Mouse (Mus musculus) E14TG2a.4 (cell line): ENCODE measurements around the gene Tfb2m.

Source experiments
- CTCF ChIP-seq: conservative IDR thresholded peaks from 2 replicates; pipeline ENCODE4 v1.5.1; 2014; ENCODE audit warnings: low read length
- NANOG ChIP-seq: IDR thresholded peaks from 2 replicates; pipeline ENCODE4 v1.6.1; 2014; ENCODE audit warnings: borderline replicate concordance, low read length, mixed read lengths
- POU5F1 ChIP-seq: IDR thresholded peaks from 2 replicates; pipeline ENCODE4 v1.6.1; 2014; ENCODE audit warnings: low read length, borderline replicate concordance

- TF ChIP-seq CTCF (no peak), POU5F1 (no peak), NANOG (no peak)
Measured at GRCm38 (mm10) chr1:179547176-179547575, 1.1 kb upstream of the Tfb2m start.
